Mouse (Mus musculus) intestine, postnatal 0 days (tissue): ENCODE results near the gene Lmtk2. TPM values are rescaled to one million over a fixed set of nuclear protein-coding genes. Genes with fewer than 3 reads are reported as not detected.

Experiments used
- ATAC-seq: fragments of 200-750 bp; cut with Nextera tagmentation; 2 replicates; pipeline ENCODE4 v1.8.0; 2017; ENCODE audit warnings: mild to moderate bottlenecking, moderate TSS enrichment, moderate library complexity
- H3K27ac ChIP-seq: fragments of 300-500 bp; sonication (generic); 2 replicates; pipeline ENCODE4 v1.5.1; 2014; ENCODE audit warnings: mild to moderate bottlenecking, low read depth, low read length, moderate library complexity
- H3K27me3 ChIP-seq: fragments of 300-500 bp; sonication (generic); replicated peaks from 2 replicates; pipeline ENCODE4 v1.6.1; 2014; ENCODE audit warnings: low read length, mixed read lengths; ENCODE audit not compliant: control insufficient read depth, insufficient read depth
- H3K36me3 ChIP-seq: fragments of 300-500 bp; sonication (generic); 2 replicates; pipeline ENCODE4 v1.6.1; 2014; ENCODE audit warnings: mild to moderate bottlenecking, moderate library complexity; ENCODE audit not compliant: control insufficient read depth, insufficient read depth
- H3K4me1 ChIP-seq: fragments of 300-500 bp; sonication (generic); replicated peaks from 2 replicates; pipeline ENCODE4 v1.6.1; 2014; ENCODE audit warnings: antibody characterized with exemption, low read length, mixed read lengths; ENCODE audit not compliant: control insufficient read depth, insufficient read depth
- H3K4me2 ChIP-seq: fragments of 300-500 bp; sonication (generic); replicated peaks from 2 replicates; pipeline ENCODE4 v1.6.1; 2014; ENCODE audit warnings: low read depth, mild to moderate bottlenecking, moderate library complexity
- H3K4me3 ChIP-seq: fragments of 300-500 bp; sonication (generic); 2 replicates; pipeline ENCODE4 v1.5.1; 2014; ENCODE audit warnings: low read depth, low read length
- H3K9ac ChIP-seq: fragments of 300-500 bp; sonication (generic); 2 replicates; pipeline ENCODE4 v1.6.1; 2014; ENCODE audit warnings: mild to moderate bottlenecking, low read depth, low read length
- H3K9me3 ChIP-seq: fragments of 300-500 bp; sonication (generic); 2 replicates; pipeline ENCODE4 v1.6.1; 2016; ENCODE audit warnings: mixed run types; ENCODE audit not compliant: control insufficient read depth
- CTCF ChIP-seq: sonication (generic); IDR thresholded peaks from 2 replicates; pipeline ENCODE4 v1.5.1; 2016; ENCODE audit warnings: low read depth, mild to moderate bottlenecking, control low read depth, antibody characterized with exemption, moderate library complexity
- WGBS: fragments of 180-500 bp; shearing (Covaris S2); extraction: QIAGEN DNeasy Blood & Tissue Kit; methylation state at CpG from one replicate; pipeline ENCODE4 v1.1.7; 2014; 5-methylcytosine and 5-hydroxymethylcytosine counted together
- polyA plus RNA-seq: library from polyadenylated mRNA; unstranded; fragments of >200 nt; fragmentation: Nextera tagmentation; extraction: Ambion mirVana; gene quantifications from 2 replicates; pipeline ENCODE4 v1.2.1, GENCODE M21; 2015

Gene Lmtk2
- polyA plus RNA-seq, 1 experiment from 2014 or later = 4.9 TPM

GRCm38 (mm10) chr5:144158604-144159003 lies 58.4 kb downstream of the Lmtk2 start:
- H3K4me2 ChIP-seq = no peak overlapping the region
- no peak overlapping the region for H3K9ac ChIP-seq
- H3K9me3 ChIP-seq = no peaks in the 10 kb centered on the region
- 7% methylated on average over 4 of the region's 4 CpGs for WGBS
- H3K27ac ChIP-seq = peak overlapping the region; percentile 62
- H3K27me3 ChIP-seq = no peaks in the 10 kb centered on the region
- H3K36me3 ChIP-seq = peaks cover 22% of the 10 kb centered on the region
- no peak overlapping the region for H3K4me3 ChIP-seq
- ATAC-seq = peak; percentile 90
- H3K4me1 ChIP-seq = peaks cover 6% of the 10 kb centered on the region
- no peak for TF ChIP-seq CTCF

- no peaks in the 10 kb centered on the region for H3K27me3 ChIP-seq
- TF ChIP-seq CTCF = no peak
- peak overlapping the region; percentile 62 for H3K27ac ChIP-seq
- H3K4me1 ChIP-seq = peaks cover 6% of the 10 kb centered on the region
- WGBS = 65% methylated on average over 8 of the region's 8 CpGs
- no peaks in the 10 kb centered on the region for H3K9me3 ChIP-seq
- no peak overlapping the region for H3K4me3 ChIP-seq
- peak; percentile 70 for ATAC-seq
- peaks cover 27% of the 10 kb centered on the region for H3K36me3 ChIP-seq
- H3K4me2 ChIP-seq = no peak overlapping the region
- H3K9ac ChIP-seq = no peak overlapping the region
These were observed 58.9 kb downstream of the Lmtk2 start for GRCm38 (mm10) chr5:144159137-144159536.

DNA sequence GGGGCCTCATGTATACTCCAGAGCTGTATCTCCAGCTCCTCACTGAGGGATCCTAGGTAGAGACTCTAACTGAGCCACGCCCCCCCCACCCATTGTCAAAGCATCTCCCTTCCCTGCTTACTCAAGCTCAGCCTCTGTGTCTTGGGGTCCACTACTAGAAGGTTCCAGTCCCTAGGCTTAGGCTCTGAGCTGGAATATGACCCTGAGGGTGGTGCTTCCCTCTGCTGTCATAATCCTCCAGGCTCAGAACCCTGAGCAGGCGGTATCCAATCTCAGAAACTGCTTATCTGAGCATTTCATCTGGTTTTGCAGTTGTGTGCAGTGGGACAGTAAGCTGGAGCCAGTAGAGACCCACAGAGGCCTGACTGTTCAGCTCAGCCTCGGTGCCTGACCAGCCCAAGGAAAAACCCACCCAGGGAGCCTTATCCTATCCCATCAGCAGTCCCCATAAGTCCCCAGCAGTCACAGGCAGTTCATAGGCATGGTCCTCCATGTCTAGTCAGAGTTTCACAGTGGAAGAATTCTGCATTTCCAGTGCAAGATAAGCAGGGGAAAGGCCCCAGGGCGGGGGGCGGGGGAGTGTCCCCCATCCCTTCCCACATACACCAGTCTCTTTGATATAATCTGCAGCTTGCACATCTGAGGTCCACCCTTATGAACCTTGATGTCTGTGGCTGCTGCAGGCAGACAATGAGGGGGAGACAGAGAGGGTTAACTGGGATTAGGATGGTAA lies 62.0 kb downstream of the Lmtk2 start:
- H3K36me3 ChIP-seq = peaks cover 42% of the 10 kb centered on the region
- no peak for TF ChIP-seq CTCF

GRCm38 (mm10) chr5:144162813-144163517 lies 62.7 kb downstream of the Lmtk2 start:
- Histone ChIP-seq H3K4me2 (no peak overlapping the region), H3K27ac (no peak overlapping the region), H3K9me3 (no peaks in the 10 kb centered on the region), H3K4me3 (no peak overlapping the region), H3K36me3 (peaks cover 37% of the 10 kb centered on the region), H3K9ac (no peak overlapping the region), H3K4me1 (peaks cover 6% of the 10 kb centered on the region), H3K27me3 (no peaks in the 10 kb centered on the region)
- no peak for TF ChIP-seq CTCF
- ATAC-seq = no peak
- WGBS = 78% methylated on average over 10 of the region's 10 CpGs

More for the DNA sequence above, 62.0 kb downstream of the Lmtk2 start:
- no peak overlapping the region for H3K9ac ChIP-seq
- no peaks in the 10 kb centered on the region for H3K27me3 ChIP-seq
- H3K27ac ChIP-seq = no peak overlapping the region
- H3K4me2 ChIP-seq = no peak overlapping the region
- no peak for ATAC-seq
- no peaks in the 10 kb centered on the region for H3K9me3 ChIP-seq
- peaks cover 6% of the 10 kb centered on the region for H3K4me1 ChIP-seq
- 78% methylated on average over 5 of the region's 5 CpGs for WGBS
- H3K4me3 ChIP-seq = no peak overlapping the region

DNA sequence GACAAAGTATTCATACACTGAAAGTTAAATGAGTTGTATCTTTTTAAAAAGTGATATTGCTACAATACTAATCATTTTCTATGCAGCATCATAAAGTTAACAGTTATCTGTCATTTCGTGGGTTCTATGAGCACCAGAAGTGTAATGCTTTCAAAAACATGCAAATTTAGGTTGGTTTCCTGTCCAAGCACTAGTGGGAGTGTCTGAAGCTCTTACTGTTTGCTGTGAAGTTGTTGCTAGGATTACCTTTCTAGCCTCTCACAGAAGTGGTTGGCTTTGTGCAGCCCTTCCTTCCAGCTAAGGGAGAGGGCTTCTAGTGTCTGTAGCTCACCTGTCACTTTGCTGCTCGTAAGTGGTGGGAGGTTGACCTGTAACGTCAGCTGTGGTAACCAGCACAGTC lies 65.5 kb downstream of the Lmtk2 start:
- Histone ChIP-seq H3K9me3 (no peaks in the 10 kb centered on the region), H3K4me3 (no peak overlapping the region), H3K27ac (no peak overlapping the region), H3K4me1 (no peaks in the 10 kb centered on the region), H3K4me2 (no peak overlapping the region), H3K36me3 (peaks cover 52% of the 10 kb centered on the region), H3K27me3 (no peaks in the 10 kb centered on the region), H3K9ac (no peak overlapping the region)
- no peak for ATAC-seq
- no peak for TF ChIP-seq CTCF
- WGBS = 82% methylated on average over 3 of the region's 3 CpGs

GRCm38 (mm10) chr5:144169275-144169975 lies 69.2 kb downstream of the Lmtk2 start:
- Histone ChIP-seq H3K4me3 (no peak overlapping the region), H3K9ac (no peak overlapping the region), H3K4me2 (no peak overlapping the region), H3K27ac (no peak overlapping the region), H3K27me3 (no peaks in the 10 kb centered on the region), H3K4me1 (no peaks in the 10 kb centered on the region), H3K9me3 (no peaks in the 10 kb centered on the region), H3K36me3 (peaks cover 72% of the 10 kb centered on the region)
- ATAC-seq = no peak
- WGBS = 91% methylated on average over 8 of the region's 8 CpGs
- no peak for TF ChIP-seq CTCF
